Mouse (Mus musculus) liver, postnatal 0 days (tissue): ENCODE data around the gene Taok3.

Experiments used
- CTCF ChIP-seq: sonication (generic); IDR thresholded peaks from 2 replicates; pipeline ENCODE4 v1.5.1; 2016; ENCODE audit warnings: antibody characterized with exemption, low read depth
- EP300 ChIP-seq: IDR thresholded peaks from 2 replicates; pipeline ENCODE4 v1.6.1; 2016; ENCODE audit warnings: antibody characterized with exemption, low read depth, mild to moderate bottlenecking

DNA sequence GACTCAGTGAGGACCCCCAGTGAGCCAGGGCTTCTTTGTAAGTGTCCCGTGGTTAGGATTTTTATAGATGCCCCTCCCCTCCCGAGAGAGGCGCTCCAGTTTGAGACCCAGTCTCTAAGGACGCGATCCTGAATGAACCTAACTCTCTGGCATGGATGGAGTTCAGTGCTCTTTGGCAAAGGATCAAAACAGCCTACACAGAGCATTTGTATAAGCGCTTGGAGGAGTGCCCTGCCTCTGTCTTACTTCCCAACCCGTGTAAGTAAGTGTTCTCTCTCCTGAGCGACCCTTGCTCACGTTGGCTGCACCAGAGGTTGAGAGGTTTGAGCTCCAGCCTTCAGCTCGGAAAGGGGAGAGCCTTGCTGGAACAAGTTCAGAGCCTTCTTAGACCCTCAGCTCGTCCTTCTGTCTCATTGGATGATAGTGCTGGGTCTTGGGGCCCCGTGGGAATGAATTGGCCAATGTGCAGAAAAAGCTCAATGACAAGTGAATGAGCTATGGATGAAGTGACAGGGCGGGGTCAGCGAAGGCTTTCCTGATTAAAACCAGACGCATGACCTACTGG lies 33.7 kb downstream of the Taok3 start:
- no peak for TF ChIP-seq CTCF
- no peak for TF ChIP-seq EP300
